Mouse (Mus musculus): ENCODE data around the gene Alox12. TPM values are rescaled to one million over a fixed set of nuclear protein-coding genes. Genes with fewer than 3 reads are reported as not detected.

Alox12 gene
- polyA plus RNA-seq, 1 experiment, result 82.5 TPM

- whole genome bisulfite sequencing, result 86% methylated on average over 4 of the region's 4 CpGs
- no peak for TF ChIP-seq POLR2A (IDR thresholded peaks at IDR 0.05; ENCODE audit: borderline replicate concordance, control insufficient read depth, low read depth, low read length)
- Histone ChIP-seq H3K4me1 (ENCODE audit: control insufficient read depth, insufficient read depth, low read length) (no peaks in the 10 kb centered on the region), H3K4me3 (replicated peaks; ENCODE audit: control insufficient read depth, low read depth, low read length) (no peak overlapping the region), H3K27ac (ENCODE audit: control insufficient read depth, insufficient read depth, low read depth, low read length, poor library complexity) (no peak overlapping the region)
Measured at GRCm38 (mm10) chr11:70259035-70259434, 3.9 kb upstream of the Alox12 start.

GRCm38 (mm10) chr11:70254337-70254736 is 816 bp downstream of the Alox12 start:
- no peak for TF ChIP-seq POLR2A (IDR thresholded peaks at IDR 0.05; ENCODE audit: borderline replicate concordance, control insufficient read depth, low read depth, low read length)
- no peak for TF ChIP-seq CTCF (IDR thresholded peaks at IDR 0.05; ENCODE audit: control insufficient read depth, insufficient read depth, low read length)
- no peak overlapping the region for H3K27ac ChIP-seq (ENCODE audit: control insufficient read depth, insufficient read depth, low read depth, low read length, poor library complexity)
- no peak overlapping the region for H3K4me3 ChIP-seq (replicated peaks; ENCODE audit: control insufficient read depth, low read depth, low read length)
- no peaks in the 10 kb centered on the region for H3K4me1 ChIP-seq (ENCODE audit: control insufficient read depth, insufficient read depth, low read length)
- 3% methylated on average over 18 of the region's 18 CpGs for WGBS

- H3K4me3 ChIP-seq (replicated peaks; ENCODE audit: control insufficient read depth, low read depth, low read length), result no peak overlapping the region
- TF ChIP-seq CTCF (IDR thresholded peaks at IDR 0.05; ENCODE audit: control insufficient read depth, insufficient read depth, low read length), result no peak
- TF ChIP-seq POLR2A (IDR thresholded peaks at IDR 0.05; ENCODE audit: borderline replicate concordance, control insufficient read depth, low read depth, low read length), result no peak
- no peaks in the 10 kb centered on the region for H3K4me1 ChIP-seq (ENCODE audit: control insufficient read depth, insufficient read depth, low read length)
- WGBS, result 79% methylated on average over 8 of the region's 8 CpGs
- H3K27ac ChIP-seq (ENCODE audit: control insufficient read depth, insufficient read depth, low read depth, low read length, poor library complexity), result no peak overlapping the region
Measured at GRCm38 (mm10) chr11:70251853-70252252, 3.3 kb downstream of the Alox12 start.

- Histone ChIP-seq H3K27ac (ENCODE audit: control insufficient read depth, insufficient read depth, low read depth, low read length, poor library complexity) (no peak overlapping the region), H3K4me3 (replicated peaks; ENCODE audit: control insufficient read depth, low read depth, low read length) (no peak overlapping the region), H3K4me1 (ENCODE audit: control insufficient read depth, insufficient read depth, low read length) (no peaks in the 10 kb centered on the region)
- TF ChIP-seq POLR2A (IDR thresholded peaks at IDR 0.05; ENCODE audit: borderline replicate concordance, control insufficient read depth, low read depth, low read length) (no peak), CTCF (IDR thresholded peaks at IDR 0.05; ENCODE audit: control insufficient read depth, insufficient read depth, low read length) (no peak)
- 14% methylated on average over 11 of the region's 11 CpGs for WGBS
Measured at GRCm38 (mm10) chr11:70250150-70250549, 5.0 kb downstream of the Alox12 start.

- Histone ChIP-seq H3K4me1 (ENCODE audit: control insufficient read depth, insufficient read depth, low read length) (no peaks in the 10 kb centered on the region), H3K4me3 (replicated peaks; ENCODE audit: control insufficient read depth, low read depth, low read length) (no peak overlapping the region), H3K27ac (ENCODE audit: control insufficient read depth, insufficient read depth, low read depth, low read length, poor library complexity) (no peak overlapping the region)
- WGBS, result 47% methylated on average over 9 of the region's 9 CpGs
- TF ChIP-seq POLR2A (IDR thresholded peaks at IDR 0.05; ENCODE audit: borderline replicate concordance, control insufficient read depth, low read depth, low read length), result no peak
- TF ChIP-seq CTCF (IDR thresholded peaks at IDR 0.05; ENCODE audit: control insufficient read depth, insufficient read depth, low read length), result peak; percentile 35; the same call in 1 of the 2 replicates
Measured at GRCm38 (mm10) chr11:70247136-70247845, 7.9 kb downstream of the Alox12 start.

GRCm38 (mm10) chr11:70242591-70242990 is 12.6 kb downstream of the Alox12 start:
- 66% methylated on average over 11 of the region's 11 CpGs for WGBS
- H3K4me3 ChIP-seq (replicated peaks; ENCODE audit: control insufficient read depth, low read depth, low read length), result no peak overlapping the region
- no peak overlapping the region for H3K27ac ChIP-seq (ENCODE audit: control insufficient read depth, insufficient read depth, low read depth, low read length, poor library complexity)
- no peak for TF ChIP-seq POLR2A (IDR thresholded peaks at IDR 0.05; ENCODE audit: borderline replicate concordance, control insufficient read depth, low read depth, low read length)
- TF ChIP-seq CTCF (IDR thresholded peaks at IDR 0.05; ENCODE audit: control insufficient read depth, insufficient read depth, low read length), result no peak
- H3K4me1 ChIP-seq (ENCODE audit: control insufficient read depth, insufficient read depth, low read length), result no peaks in the 10 kb centered on the region

- peak within 1 kb of the TSS; percentile 89 for H3K4me3 ChIP-seq (replicated peaks; ENCODE audit: control insufficient read depth, low read depth, low read length)
- TF ChIP-seq CTCF (IDR thresholded peaks at IDR 0.05; ENCODE audit: control insufficient read depth, insufficient read depth, low read length) (no peak), POLR2A (IDR thresholded peaks at IDR 0.05; ENCODE audit: borderline replicate concordance, control insufficient read depth, low read depth, low read length) (peak; percentile 47; the same call in 1 of the 2 replicates)
- under 1% methylated on average over 34 of the region's 35 CpGs for WGBS
Measured at GRCm38 (mm10) chr11:70239541-70240279, 15.4 kb downstream of the Alox12 start, which contains the start of the genes Gm21988 and Rnasek. Gm21988 (minus strand) TSS chr11:70239830. Rnasek (minus strand) TSS chr11:70239842.

More at GRCm38 (mm10) chr11:70239541-70240279, 15.4 kb downstream of the Alox12 start, which contains the start of the genes Gm21988 and Rnasek:
- peak within 1 kb of the TSS; percentile 96 for H3K27ac ChIP-seq (ENCODE audit: control insufficient read depth, insufficient read depth, low read depth, low read length, poor library complexity)
- peaks cover 3% of the 10 kb centered on the region; the same call in 1 of the 2 replicates for H3K4me1 ChIP-seq (ENCODE audit: control insufficient read depth, insufficient read depth, low read length)
